Mouse (Mus musculus): ENCODE results near the gene Maats1. TPM values are rescaled to one million over a fixed set of nuclear protein-coding genes. Genes with fewer than 3 reads are reported as not detected.

Maats1 gene
- polyA plus RNA-seq (2012; ENCODE audit: insufficient read depth, insufficient read length, missing spikeins), result not detected in 2 replicates

DNA sequence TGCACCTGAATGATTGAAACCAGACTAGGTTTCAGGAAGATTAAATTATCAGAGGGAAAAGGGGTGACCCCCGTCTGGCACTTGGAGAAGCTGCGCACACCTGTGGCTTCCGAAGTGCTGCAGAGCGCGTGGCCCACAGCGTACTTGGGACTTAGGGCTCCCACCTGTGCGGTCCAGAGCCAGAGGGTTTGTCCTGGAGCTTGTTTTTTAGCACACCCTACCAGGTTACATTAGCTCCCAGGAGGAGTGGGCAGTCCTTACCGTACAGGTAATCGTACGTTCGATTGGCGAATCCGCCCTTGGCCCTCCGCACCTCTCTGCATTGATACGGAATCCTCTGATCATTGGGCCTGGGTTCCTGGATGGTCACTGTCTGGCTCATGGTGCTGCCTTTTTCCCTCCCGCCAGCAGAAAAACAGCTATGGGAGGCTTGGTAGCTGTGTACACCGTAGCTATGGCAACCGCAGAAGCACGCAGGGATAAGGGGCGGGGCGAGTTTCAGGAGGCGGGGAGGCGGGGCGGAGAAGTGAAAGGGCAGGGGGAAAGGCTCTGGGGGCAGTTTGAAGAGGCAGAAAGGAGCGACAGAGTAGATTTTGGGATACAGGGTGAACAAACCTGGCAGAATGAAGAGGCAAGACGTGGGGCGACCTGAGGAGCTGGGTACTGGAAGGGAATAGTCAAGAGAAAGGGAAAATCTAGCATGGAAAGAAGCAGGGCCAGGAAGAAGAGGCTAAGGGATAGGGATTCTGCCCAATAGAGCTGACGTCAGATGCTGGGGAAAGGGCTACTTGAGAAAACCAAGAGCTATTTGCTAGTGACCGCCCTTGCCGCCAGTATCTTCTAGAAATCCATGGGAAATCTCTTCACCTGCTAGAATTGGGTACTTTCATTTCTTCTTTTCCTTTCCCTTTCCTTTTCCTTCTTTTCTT lies at the start of gene Maats1:
TSS of gene Maats1 (minus strand) at position 748 of the 929 bp plus-strand sequence.
- no peak within 1 kb of the TSS for H3K27ac ChIP-seq (replicated peaks; ENCODE audit: low read depth, low read length)
- H3K4me1 ChIP-seq (ENCODE audit: control insufficient read depth, insufficient read depth, insufficient read length, low read length), result no peaks in the 10 kb centered on the region
- H3K4me3 ChIP-seq (ENCODE audit: insufficient read depth, low read depth, low read length), result peak within 1 kb of the TSS; percentile 43

DNA sequence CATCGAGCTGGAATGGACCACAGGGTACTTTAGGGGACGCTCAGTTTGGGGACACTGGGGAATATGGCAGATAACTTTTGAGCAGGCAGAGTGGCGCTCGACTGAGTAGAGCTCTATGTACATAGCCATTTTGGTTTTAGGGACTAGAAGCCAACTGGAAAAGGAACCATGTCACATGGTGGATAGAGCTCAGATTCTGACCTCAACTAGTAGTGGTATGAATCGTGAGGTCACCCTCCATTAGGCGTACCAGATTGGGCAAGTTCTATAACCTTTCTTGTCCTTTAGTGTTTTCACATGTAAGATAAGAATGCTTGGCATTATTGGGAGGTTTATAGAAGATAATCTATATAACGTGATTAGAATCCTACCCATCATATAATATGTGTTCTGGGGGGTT lies 48.4 kb upstream of the Maats1 start:
- H3K4me1 ChIP-seq (ENCODE audit: control insufficient read depth, insufficient read depth, insufficient read length, low read length), result 0 out of 2 replicates have a peak, but pooled peaks cover 4% of the 10 kb centered on the region
- H3K27ac ChIP-seq (replicated peaks; ENCODE audit: low read depth, low read length), result no peak overlapping the region
- H3K4me3 ChIP-seq (ENCODE audit: insufficient read depth, low read depth, low read length), result no peak overlapping the region

DNA sequence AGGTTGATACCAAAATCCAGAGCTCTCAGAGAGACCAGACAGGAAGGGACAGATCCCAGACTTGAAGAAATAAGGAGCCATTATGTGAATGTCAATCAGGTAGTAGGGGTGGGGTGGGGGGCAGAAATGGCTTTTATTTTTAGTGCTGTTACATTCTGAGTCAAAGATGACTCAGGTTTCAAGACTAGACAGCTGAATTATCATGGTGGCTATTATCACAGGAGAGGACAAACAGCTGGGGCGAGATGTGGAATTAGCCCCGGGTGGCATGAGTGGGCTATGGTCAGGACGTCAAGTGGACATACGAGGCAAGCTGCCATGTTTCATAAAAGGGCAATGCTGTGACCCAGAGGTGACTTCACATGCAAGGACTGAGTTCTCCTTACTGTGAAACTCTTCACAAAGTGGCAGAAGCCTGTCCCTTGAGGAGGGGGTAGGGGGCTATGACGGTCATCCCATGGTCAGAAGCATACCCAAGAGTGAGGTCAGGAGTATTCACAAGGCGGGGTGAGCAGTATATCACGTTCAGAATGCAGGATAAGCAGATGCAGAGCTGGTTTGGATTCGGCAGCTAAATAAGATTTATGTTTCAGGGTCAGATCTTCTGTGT lies 47.4 kb upstream of the Maats1 start:
- no peak overlapping the region for H3K27ac ChIP-seq (replicated peaks; ENCODE audit: low read depth, low read length)
- H3K4me1 ChIP-seq (ENCODE audit: control insufficient read depth, insufficient read depth, insufficient read length, low read length), result 0 out of 2 replicates have a peak, but pooled peaks cover 4% of the 10 kb centered on the region
- no peak overlapping the region for H3K4me3 ChIP-seq (ENCODE audit: insufficient read depth, low read depth, low read length)

DNA sequence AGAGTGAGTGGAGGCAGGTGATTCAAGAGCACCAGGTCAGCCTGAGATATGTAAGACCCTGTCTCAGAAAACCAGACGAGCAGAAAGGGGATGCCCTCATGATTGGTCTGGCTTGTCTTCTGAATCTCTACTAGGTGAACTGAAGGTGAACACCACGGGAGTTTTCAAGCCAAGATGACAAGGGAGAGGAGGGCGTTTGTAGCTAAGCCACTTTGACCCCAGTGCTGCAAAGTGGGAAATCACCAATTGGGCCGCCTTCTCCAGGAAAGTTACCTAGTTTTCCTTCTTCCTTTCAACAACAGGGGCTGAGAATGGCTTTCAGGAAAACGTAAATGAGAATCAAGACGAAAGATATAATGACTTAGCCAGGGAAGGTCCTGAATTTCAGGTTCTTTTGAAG lies 46.8 kb upstream of the Maats1 start:
- no peak overlapping the region for H3K4me3 ChIP-seq (ENCODE audit: insufficient read depth, low read depth, low read length)
- 0 out of 2 replicates have a peak, but pooled peaks cover 4% of the 10 kb centered on the region for H3K4me1 ChIP-seq (ENCODE audit: control insufficient read depth, insufficient read depth, insufficient read length, low read length)
- no peak overlapping the region for H3K27ac ChIP-seq (replicated peaks; ENCODE audit: low read depth, low read length)

DNA sequence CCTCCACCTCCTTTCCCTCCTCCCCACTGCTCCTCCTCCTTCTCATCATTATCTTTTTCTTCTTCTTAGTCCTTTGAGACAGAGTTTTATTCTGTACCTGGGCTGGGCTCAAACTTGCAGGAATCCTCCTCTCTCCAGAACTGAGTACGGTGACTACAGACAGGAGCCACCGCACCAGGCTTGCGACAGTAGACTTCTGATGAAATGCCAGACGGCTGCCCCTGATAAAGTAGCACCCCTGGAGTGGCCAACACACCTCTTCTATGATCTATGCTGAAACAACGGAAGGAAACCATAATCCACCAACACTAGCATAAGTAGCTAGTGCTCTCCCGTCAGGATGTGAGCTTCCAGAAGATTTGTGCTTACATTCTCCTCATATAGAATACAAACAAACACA lies 45.4 kb upstream of the Maats1 start:
- Histone ChIP-seq H3K27ac (replicated peaks; ENCODE audit: low read depth, low read length) (no peak overlapping the region), H3K4me1 (ENCODE audit: control insufficient read depth, insufficient read depth, insufficient read length, low read length) (no peaks in the 10 kb centered on the region), H3K4me3 (ENCODE audit: insufficient read depth, low read depth, low read length) (no peak overlapping the region)

DNA sequence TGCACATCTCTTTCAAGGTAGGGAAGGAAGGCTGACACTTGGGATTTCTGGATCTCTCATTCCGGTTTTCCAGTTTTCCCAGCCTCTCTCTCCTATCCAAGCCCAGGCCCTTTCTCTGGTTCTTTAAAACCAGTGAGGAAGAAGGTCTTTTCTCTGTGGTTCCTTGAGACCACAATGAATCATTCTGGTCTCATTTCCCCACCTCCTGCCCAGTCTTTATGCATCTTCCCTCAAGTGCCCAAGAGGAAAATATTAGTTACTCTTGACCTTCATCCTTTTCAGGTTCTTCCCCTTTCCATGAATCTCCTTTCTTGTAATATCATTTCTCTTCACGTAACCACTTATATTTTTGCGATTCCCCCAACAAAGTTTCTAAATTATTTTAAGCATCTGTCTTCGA lies 43.8 kb upstream of the Maats1 start:
- Histone ChIP-seq H3K27ac (replicated peaks; ENCODE audit: low read depth, low read length) (no peak overlapping the region), H3K4me1 (ENCODE audit: control insufficient read depth, insufficient read depth, insufficient read length, low read length) (no peaks in the 10 kb centered on the region)

DNA sequence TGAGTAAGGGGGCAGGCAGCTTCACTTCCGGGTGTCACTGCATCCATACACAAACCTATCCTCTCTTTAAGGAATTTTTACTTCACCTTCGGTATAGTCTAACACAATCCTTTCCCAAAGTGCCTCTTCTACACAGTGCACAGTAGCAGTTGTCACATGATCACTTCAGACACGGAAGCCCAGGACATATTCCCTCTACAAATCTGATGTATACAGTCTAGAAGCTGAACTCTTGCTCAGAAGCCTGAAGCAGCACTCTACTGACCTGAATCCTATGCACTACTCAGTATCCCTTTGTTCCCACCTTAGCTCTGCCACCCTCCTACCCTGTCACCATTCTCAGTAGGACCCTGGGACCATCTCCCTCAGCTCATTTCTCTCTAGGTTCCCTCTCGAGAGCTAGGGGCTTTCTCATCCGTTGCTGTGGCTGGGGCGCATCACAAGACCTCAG lies 43.3 kb upstream of the Maats1 start:
- Histone ChIP-seq H3K4me3 (ENCODE audit: insufficient read depth, low read depth, low read length) (no peak overlapping the region), H3K4me1 (ENCODE audit: control insufficient read depth, insufficient read depth, insufficient read length, low read length) (no peaks in the 10 kb centered on the region), H3K27ac (replicated peaks; ENCODE audit: low read depth, low read length) (no peak overlapping the region)

More for the DNA sequence above, 43.8 kb upstream of the Maats1 start:
- H3K4me3 ChIP-seq (ENCODE audit: insufficient read depth, low read depth, low read length), result no peak overlapping the region

DNA sequence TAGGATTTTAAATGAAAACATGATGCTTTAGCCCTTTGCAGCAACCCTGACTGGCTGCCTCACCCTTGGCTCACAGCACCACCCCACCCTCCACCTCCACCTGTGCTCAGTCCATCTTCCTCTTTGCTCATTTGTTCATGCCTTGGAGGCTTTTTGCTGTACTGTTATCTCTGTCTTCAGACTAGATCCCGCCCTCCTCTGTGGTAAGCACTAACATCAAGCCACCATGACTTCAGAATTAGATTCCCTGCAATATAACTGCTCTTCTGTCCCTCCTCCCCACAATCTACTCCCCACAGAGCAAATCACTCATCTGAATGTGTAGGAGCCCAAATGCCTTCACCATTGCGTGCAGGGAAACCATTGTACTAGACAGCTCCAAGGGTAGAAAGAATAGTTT lies 41.7 kb upstream of the Maats1 start:
- Histone ChIP-seq H3K4me3 (ENCODE audit: insufficient read depth, low read depth, low read length) (no peak overlapping the region), H3K4me1 (ENCODE audit: control insufficient read depth, insufficient read depth, insufficient read length, low read length) (no peaks in the 10 kb centered on the region), H3K27ac (replicated peaks; ENCODE audit: low read depth, low read length) (no peak overlapping the region)

DNA sequence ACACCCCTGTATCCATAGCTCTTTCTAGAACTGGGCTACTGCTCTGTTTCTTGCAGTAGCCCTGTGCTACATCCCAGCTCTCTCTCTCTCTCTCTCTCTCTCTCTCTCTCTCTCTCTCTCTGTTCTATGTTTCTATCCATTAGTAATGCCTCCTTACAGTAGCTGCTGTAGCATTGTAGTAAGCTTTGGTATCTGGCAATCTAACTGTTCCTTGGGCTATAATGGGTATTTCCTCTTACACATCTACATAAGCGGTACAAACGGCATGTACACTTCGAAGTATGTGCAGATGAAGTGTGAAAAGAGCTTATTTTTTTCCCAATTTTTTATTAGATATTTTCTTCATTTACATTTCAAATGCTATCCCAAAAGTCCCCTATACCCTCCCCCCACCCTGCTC lies 38.0 kb upstream of the Maats1 start:
- Histone ChIP-seq H3K4me1 (ENCODE audit: control insufficient read depth, insufficient read depth, insufficient read length, low read length) (no peaks in the 10 kb centered on the region), H3K27ac (replicated peaks; ENCODE audit: low read depth, low read length) (no peak overlapping the region), H3K4me3 (ENCODE audit: insufficient read depth, low read depth, low read length) (no peak overlapping the region)

DNA sequence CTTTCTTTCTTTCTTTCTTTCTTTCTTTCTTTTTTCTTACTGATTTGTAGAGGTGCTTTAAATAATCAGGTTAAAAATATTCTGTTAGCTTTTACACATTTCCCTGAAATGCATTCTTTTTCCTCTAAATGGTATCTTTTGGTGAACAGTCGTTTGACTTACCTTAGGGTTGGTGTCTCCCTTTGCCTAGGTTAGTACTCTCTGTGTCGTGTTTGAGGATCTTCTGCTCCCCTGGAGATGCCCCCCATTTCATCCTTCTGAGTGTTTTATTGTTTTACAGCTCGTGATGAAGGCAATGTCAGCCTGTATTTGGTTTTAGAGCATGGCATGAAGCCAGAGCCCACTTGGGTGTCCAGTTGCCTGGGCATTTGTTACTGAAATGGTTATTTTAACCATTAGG lies 37.5 kb upstream of the Maats1 start:
- no peak overlapping the region for H3K27ac ChIP-seq (replicated peaks; ENCODE audit: low read depth, low read length)
- no peaks in the 10 kb centered on the region for H3K4me1 ChIP-seq (ENCODE audit: control insufficient read depth, insufficient read depth, insufficient read length, low read length)
- H3K4me3 ChIP-seq (ENCODE audit: insufficient read depth, low read depth, low read length), result no peak overlapping the region

DNA sequence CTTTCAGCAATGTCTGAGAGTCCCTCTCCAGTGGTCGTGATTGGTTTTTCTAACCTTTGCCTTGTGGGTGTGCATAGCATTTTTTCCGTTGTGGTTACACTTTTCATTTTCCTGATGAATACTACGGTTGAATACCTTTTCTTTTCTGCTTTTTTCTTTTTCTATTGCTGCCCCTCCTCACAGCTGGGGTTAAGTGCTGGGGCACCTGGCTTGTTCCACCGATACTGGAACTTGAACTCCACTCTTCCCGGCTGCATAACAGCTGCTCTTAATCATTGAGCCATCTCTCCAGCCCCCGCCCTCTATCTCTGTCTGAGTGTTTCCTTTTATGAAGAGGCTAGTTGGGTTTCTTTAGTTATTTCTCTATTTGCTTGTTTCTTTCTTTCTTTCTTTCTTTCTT lies 37.1 kb upstream of the Maats1 start:
- H3K4me3 ChIP-seq (ENCODE audit: insufficient read depth, low read depth, low read length), result no peak overlapping the region
- no peaks in the 10 kb centered on the region for H3K4me1 ChIP-seq (ENCODE audit: control insufficient read depth, insufficient read depth, insufficient read length, low read length)
- no peak overlapping the region for H3K27ac ChIP-seq (replicated peaks; ENCODE audit: low read depth, low read length)

DNA sequence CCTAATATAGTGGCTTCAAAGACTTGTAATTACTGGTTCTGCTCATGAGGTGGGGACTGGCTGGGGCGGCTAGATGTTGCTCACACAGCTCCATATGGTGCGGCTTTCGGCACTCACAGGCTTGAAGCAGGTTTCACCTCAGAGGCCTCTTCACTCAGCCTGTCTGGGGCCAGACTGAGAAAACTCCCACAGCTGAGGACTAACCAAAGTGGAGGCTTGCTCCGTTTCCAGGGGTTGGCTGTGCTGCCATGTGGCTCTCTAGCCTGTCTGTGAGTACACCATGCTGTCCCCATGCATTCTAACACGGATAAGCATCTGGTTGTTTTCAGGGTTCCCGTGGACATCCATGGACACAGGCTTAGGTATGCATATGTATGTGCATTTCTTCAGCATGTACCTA lies 36.6 kb upstream of the Maats1 start:
- no peaks in the 10 kb centered on the region for H3K4me1 ChIP-seq (ENCODE audit: control insufficient read depth, insufficient read depth, insufficient read length, low read length)
- no peak overlapping the region for H3K4me3 ChIP-seq (ENCODE audit: insufficient read depth, low read depth, low read length)
- H3K27ac ChIP-seq (replicated peaks; ENCODE audit: low read depth, low read length), result no peak overlapping the region

DNA sequence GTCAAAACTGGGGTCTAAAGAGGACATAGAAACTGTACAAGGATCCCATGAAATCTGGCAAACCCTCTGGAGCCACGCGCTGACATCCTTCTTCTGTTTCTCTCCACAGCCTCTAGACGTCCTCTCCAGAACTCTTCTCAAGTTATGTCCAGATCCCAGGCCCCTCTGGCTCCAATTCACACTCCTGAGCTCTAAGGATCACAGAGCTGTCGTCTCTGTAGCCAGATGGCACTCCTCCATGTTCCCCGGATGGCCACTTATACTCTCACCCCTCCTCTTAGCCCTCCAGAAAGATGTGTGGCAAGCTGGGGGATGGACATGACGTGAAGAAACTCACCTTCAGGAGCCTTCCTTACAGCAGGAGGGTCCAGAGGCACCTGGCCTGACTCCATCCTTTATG lies 35.6 kb upstream of the Maats1 start:
- no peak overlapping the region for H3K27ac ChIP-seq (replicated peaks; ENCODE audit: low read depth, low read length)

DNA sequence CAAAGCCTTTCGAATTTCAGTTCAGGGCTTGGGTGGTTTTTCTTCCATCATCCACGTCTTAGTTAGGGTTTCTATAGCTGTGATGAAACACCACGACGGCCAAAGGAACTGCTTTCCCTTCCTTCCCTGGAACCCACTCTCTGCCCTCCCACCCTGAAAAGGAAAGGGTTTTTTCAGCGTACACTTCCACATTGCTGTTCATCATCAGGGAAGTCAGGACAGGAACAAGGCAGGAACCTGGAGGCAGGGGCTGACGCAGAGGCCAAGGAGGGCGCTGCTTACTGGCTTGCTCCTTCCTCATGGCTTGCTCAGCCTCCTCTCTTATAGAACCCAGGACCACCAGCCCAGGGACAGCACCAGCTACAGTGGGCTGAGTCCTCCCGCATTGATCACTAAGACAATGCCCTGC lies 34.9 kb upstream of the Maats1 start:
- Histone ChIP-seq H3K4me1 (ENCODE audit: control insufficient read depth, insufficient read depth, insufficient read length, low read length) (no peaks in the 10 kb centered on the region), H3K27ac (replicated peaks; ENCODE audit: low read depth, low read length) (peak overlapping the region; percentile 32; the same call in 1 of the 2 replicates), H3K4me3 (ENCODE audit: insufficient read depth, low read depth, low read length) (peak overlapping the region; percentile 55)

More for the DNA sequence above, 35.6 kb upstream of the Maats1 start:
- Histone ChIP-seq H3K4me3 (ENCODE audit: insufficient read depth, low read depth, low read length) (no peak overlapping the region), H3K4me1 (ENCODE audit: control insufficient read depth, insufficient read depth, insufficient read length, low read length) (no peaks in the 10 kb centered on the region)

DNA sequence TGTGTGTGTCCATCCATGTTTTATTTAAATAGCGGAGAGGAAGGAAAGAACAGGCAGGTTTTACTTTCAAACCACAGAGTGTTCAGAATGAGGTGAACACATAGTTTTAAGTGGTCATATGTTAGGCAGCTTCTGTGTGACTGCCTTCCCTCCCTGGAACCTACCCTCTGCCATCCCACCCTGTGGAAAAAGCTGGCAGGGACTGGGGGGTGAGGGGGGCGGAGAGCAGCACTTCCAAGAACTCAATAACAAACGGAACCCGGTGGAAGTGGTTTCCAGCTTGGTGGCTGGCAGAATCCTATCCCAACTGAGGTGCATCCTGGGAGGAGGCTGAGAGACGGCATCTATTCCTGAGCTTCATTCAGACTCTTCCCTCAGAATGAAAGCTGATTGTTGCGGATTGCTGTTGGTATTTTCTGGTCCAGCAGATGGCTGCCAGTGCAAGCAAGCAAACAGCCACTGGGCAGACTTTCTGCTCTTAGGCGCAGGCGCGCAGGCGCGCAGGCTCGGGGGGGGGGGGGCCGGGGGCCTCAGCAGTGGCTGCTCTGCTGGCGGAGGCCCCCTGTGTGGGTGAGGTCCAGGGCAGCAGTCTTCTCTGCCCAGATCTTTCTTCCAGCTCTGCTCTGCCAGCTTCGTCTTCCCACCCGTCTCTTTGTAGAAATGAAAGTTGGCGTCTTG lies 34.4 kb upstream of the Maats1 start:
- H3K4me1 ChIP-seq (ENCODE audit: control insufficient read depth, insufficient read depth, insufficient read length, low read length), result no peaks in the 10 kb centered on the region

More for the DNA sequence above, 34.4 kb upstream of the Maats1 start:
- H3K27ac ChIP-seq (replicated peaks; ENCODE audit: low read depth, low read length), result peak overlapping the region; percentile 32; the same call in 1 of the 2 replicates
- H3K4me3 ChIP-seq (ENCODE audit: insufficient read depth, low read depth, low read length), result peak overlapping the region; percentile 55

Data from brown adipose tissue, adult 24 weeks (tissue).